ENCODE assay signal across 12 mouse cellular contexts in the genomic region with DNA sequence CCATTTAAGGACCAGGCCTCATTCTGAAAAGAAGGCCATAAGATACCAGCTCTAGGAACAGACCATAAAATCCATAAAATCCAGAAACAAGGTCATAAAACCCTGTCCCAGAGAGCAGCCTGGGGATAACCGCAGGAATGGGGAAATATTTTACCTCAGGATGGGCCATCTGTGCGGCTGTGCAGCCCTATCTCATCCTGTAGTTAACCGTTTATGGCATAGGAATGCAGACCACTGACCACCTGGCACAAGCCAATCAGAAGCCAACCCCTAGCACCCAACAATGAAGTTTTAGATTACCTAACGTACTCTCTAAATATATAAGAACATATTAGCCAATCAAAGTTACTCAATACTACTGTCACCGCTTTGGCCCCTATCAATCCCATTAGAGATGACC. TPM values are rescaled to one million over a fixed set of nuclear protein-coding genes. Genes with fewer than 3 reads are reported as not detected.
DNase-seq lines count a peak whose midpoint lies in the region; ATAC-seq lines count a peak whose summit lies in the region.
"Had no signal": no experiment of that assay in that cellular context is flagged by ENCODE, and none has a peak within 500 bp of the region (broad histone marks: within the 10 kb centered on the region; RNA-seq: fewer than 3 reads in every experiment).

No protein-coding gene starts in this region.

- H3K9ac ChIP-seq in hindbrain, embryonic 11.5 days (ENCODE audit: low read depth, low read length): no peak overlapping the region
- H3K9ac ChIP-seq in hindbrain, embryonic 14.5 days: no peak overlapping the region
- H3K9ac ChIP-seq in forebrain, embryonic 16.5 days (replicated peaks; ENCODE audit: low read depth, low read length): no peak overlapping the region
- H3K9ac ChIP-seq in limb, embryonic 15.5 days: no peak overlapping the region
- H3K9ac ChIP-seq in neural tube, embryonic 15.5 days (replicated peaks): no peak overlapping the region

- no peak overlapping the region for H3K4me2 ChIP-seq in hindbrain, embryonic 11.5 days (replicated peaks; ENCODE audit: low read depth, low read length)
- no peak overlapping the region for H3K4me2 ChIP-seq in hindbrain, embryonic 14.5 days (replicated peaks)
- no peak overlapping the region for H3K4me2 ChIP-seq in forebrain, embryonic 16.5 days (ENCODE audit: low read length)
- H3K4me2 ChIP-seq in limb, embryonic 15.5 days: no peak overlapping the region
- no peak overlapping the region for H3K4me2 ChIP-seq in neural tube, embryonic 15.5 days

- no peaks in the 10 kb centered on the region for H3K27me3 ChIP-seq in hindbrain, embryonic 11.5 days (ENCODE audit: control insufficient read depth, insufficient read depth, low read length)
- H3K27me3 ChIP-seq in hindbrain, embryonic 14.5 days (ENCODE audit: control insufficient read depth, insufficient read depth, low read length): no peaks in the 10 kb centered on the region
- H3K27me3 ChIP-seq in forebrain, embryonic 16.5 days (replicated peaks; ENCODE audit: control insufficient read depth, insufficient read depth, low read length): no peaks in the 10 kb centered on the region
- H3K27me3 ChIP-seq in limb, embryonic 15.5 days: no peaks in the 10 kb centered on the region
- H3K27me3 ChIP-seq in neural tube, embryonic 15.5 days (replicated peaks): no peaks in the 10 kb centered on the region

- peak overlapping the region; percentile 48; the same call in 1 of the 2 replicates for H3K27ac ChIP-seq in hindbrain, embryonic 11.5 days (ENCODE audit: low read depth, low read length)
- no peak overlapping the region for H3K27ac ChIP-seq in hindbrain, embryonic 14.5 days
- H3K27ac ChIP-seq in forebrain, embryonic 16.5 days (ENCODE audit: low read length): no peak overlapping the region
- H3K27ac ChIP-seq in limb, embryonic 15.5 days: no peak overlapping the region
- H3K27ac ChIP-seq in neural tube, embryonic 15.5 days (replicated peaks): no peak overlapping the region

- 77% methylated on average over 5 of the region's 5 CpGs for WGBS in hindbrain, embryonic 11.5 days
- WGBS in hindbrain, embryonic 14.5 days: 79% methylated on average over 5 of the region's 5 CpGs
- WGBS in forebrain, embryonic 16.5 days: 81% methylated on average over 5 of the region's 5 CpGs
- WGBS in limb, embryonic 15.5 days: 40% methylated on average over 5 of the region's 5 CpGs
- 50% methylated on average over 5 of the region's 5 CpGs for WGBS in neural tube, embryonic 15.5 days

- no peaks in the 10 kb centered on the region for H3K9me3 ChIP-seq in hindbrain, embryonic 11.5 days (ENCODE audit: control insufficient read depth, low read length)
- no peaks in the 10 kb centered on the region for H3K9me3 ChIP-seq in hindbrain, embryonic 14.5 days (ENCODE audit: control insufficient read depth, low read length)
- no peaks in the 10 kb centered on the region for H3K9me3 ChIP-seq in forebrain, embryonic 16.5 days (ENCODE audit: control insufficient read depth, low read length)
- no peaks in the 10 kb centered on the region for H3K9me3 ChIP-seq in limb, embryonic 15.5 days
- H3K9me3 ChIP-seq in neural tube, embryonic 15.5 days (replicated peaks): no peaks in the 10 kb centered on the region

- 0 out of 2 replicates have a peak, but pooled peaks cover 2% of the 10 kb centered on the region for H3K4me1 ChIP-seq in hindbrain, embryonic 11.5 days (replicated peaks; ENCODE audit: control insufficient read depth, insufficient read depth, low read length)
- peaks cover 4% of the 10 kb centered on the region; the same call in 1 of the 2 replicates for H3K4me1 ChIP-seq in hindbrain, embryonic 14.5 days (replicated peaks; ENCODE audit: control insufficient read depth, insufficient read depth, low read length)
- peaks cover 5% of the 10 kb centered on the region for H3K4me1 ChIP-seq in forebrain, embryonic 16.5 days (replicated peaks; ENCODE audit: control insufficient read depth, insufficient read depth, low read length)
- H3K4me1 ChIP-seq in limb, embryonic 15.5 days: peaks cover 9% of the 10 kb centered on the region; the same call in 1 of the 2 replicates
- peaks cover 6% of the 10 kb centered on the region; the same call in 1 of the 2 replicates for H3K4me1 ChIP-seq in neural tube, embryonic 15.5 days

- H3K4me3 ChIP-seq in hindbrain, embryonic 11.5 days (ENCODE audit: low read depth, low read length): no peak overlapping the region
- no peak overlapping the region for H3K4me3 ChIP-seq in hindbrain, embryonic 14.5 days (replicated peaks; ENCODE audit: low read length)
- H3K4me3 ChIP-seq in forebrain, embryonic 16.5 days (replicated peaks; ENCODE audit: low read length): no peak overlapping the region
- H3K4me3 ChIP-seq in limb, embryonic 15.5 days: no peak overlapping the region
- no peak overlapping the region for H3K4me3 ChIP-seq in neural tube, embryonic 15.5 days (replicated peaks)

- DNase-seq in hindbrain, embryonic 11.5 days (ENCODE audit: low spot score): no peak
- no peak for DNase-seq in hindbrain, embryonic 14.5 days (ENCODE audit: low spot score)
- no peak for DNase-seq in kidney, postnatal 14 days
- DNase-seq in layer of hippocampus, adult 18-20 months (ENCODE audit: low spot score in 2 of 2): no peak
- DNase-seq: cerebellum, adult 18-20 months; kidney, adult 11 months; lung, adult 2 months had no signal

- ATAC-seq in hindbrain, embryonic 11.5 days (ENCODE audit: low FRiP score): peak; percentile 28
- ATAC-seq in hindbrain, embryonic 14.5 days (ENCODE audit: low FRiP score): no peak
- peak; percentile 12; the same call in 1 of the 2 replicates for ATAC-seq in forebrain, embryonic 16.5 days
- ATAC-seq in limb, embryonic 15.5 days (ENCODE audit: insufficient number of reproducible peaks, low FRiP score, low TSS enrichment, low read depth): 0 out of 2 replicates have a peak, but pooled peaks have one; percentile 44
- peak; percentile 21; the same call in 1 of the 2 replicates for ATAC-seq in neural tube, embryonic 15.5 days (ENCODE audit: low FRiP score)
- no peak for ATAC-seq in activated CD4-positive, CD25-positive, alpha-beta regulatory T cell, adult 4 months

- no peaks in the 10 kb centered on the region for H3K36me3 ChIP-seq in hindbrain, embryonic 11.5 days (ENCODE audit: control insufficient read depth, insufficient read depth, low read length)
- no peaks in the 10 kb centered on the region for H3K36me3 ChIP-seq in hindbrain, embryonic 14.5 days (replicated peaks; ENCODE audit: control insufficient read depth, insufficient read depth)
- no peaks in the 10 kb centered on the region for H3K36me3 ChIP-seq in forebrain, embryonic 16.5 days (ENCODE audit: control insufficient read depth, insufficient read depth)
- no peaks in the 10 kb centered on the region for H3K36me3 ChIP-seq in limb, embryonic 15.5 days
- no peaks in the 10 kb centered on the region for H3K36me3 ChIP-seq in neural tube, embryonic 15.5 days

RNA-seq across cellular contexts. Expression of a gene that starts 36.5 kb away (rescaled TPM):
- 2.4 and 3.2 TPM in 2 replicates for polyA plus RNA-seq in hindbrain, embryonic 11.5 days (2014; fragmentation: Nextera tagmentation; extraction: Ambion mirVana)
- 7.0 and 8.0 TPM in 2 replicates for polyA plus RNA-seq in hindbrain, embryonic 14.5 days (2014; fragmentation: Nextera tagmentation; extraction: Ambion mirVana)
- polyA plus RNA-seq in forebrain, embryonic 16.5 days (2015; fragmentation: Nextera tagmentation; extraction: Ambion mirVana): 4.2 and 5.0 TPM in 2 replicates
- 2.9 and 3.0 TPM in 2 replicates for polyA plus RNA-seq in limb, embryonic 15.5 days (2015; fragmentation: Nextera tagmentation; extraction: Ambion mirVana)
- polyA plus RNA-seq in neural tube, embryonic 15.5 days (2015; fragmentation: Nextera tagmentation; extraction: Ambion mirVana): 1.1 and 1.4 TPM in 2 replicates
- not detected for polyA plus RNA-seq in activated CD4-positive, CD25-positive, alpha-beta regulatory T cell, adult 4 months (2017; shearing (Covaris generic))
- total RNA-seq in layer of hippocampus, adult 18-20 months (2021): 1 to 10 TPM; 3.3 to 6.0 TPM
- total RNA-seq: granulocyte monocyte progenitor cell, adult 5-6 weeks had no signal

Comparison
In these comparisons a context has a peak if more than half of its experiments do, and no peak if none do; other contexts are left out.
1. ATAC-seq: peak in hindbrain, embryonic 11.5 days (single experiment), forebrain, embryonic 16.5 days (single experiment), limb, embryonic 15.5 days (single experiment) and neural tube, embryonic 15.5 days (single experiment); none in hindbrain, embryonic 14.5 days (single experiment) and activated CD4-positive, CD25-positive, alpha-beta regulatory T cell, adult 4 months (single experiment).